Mouse (Mus musculus) frontal cortex, postnatal 36 days (tissue): ENCODE results near the gene Psmd14.

ENCODE experiments used
- DNase-seq, 2 experiments: peaks; one replicate each; pipeline ENCODE4 v3.0.0; 2022; ENCODE audit warnings: low spot score in 2 of 2

Psmd14 gene

GRCm38 (mm10) chr2:61711108-61712040 is at the start of gene Psmd14:
Gene Psmd14, plus strand, starts transcription at chr2:61711694.
- peak; percentile 88 to 91 for DNase-seq

DNA sequence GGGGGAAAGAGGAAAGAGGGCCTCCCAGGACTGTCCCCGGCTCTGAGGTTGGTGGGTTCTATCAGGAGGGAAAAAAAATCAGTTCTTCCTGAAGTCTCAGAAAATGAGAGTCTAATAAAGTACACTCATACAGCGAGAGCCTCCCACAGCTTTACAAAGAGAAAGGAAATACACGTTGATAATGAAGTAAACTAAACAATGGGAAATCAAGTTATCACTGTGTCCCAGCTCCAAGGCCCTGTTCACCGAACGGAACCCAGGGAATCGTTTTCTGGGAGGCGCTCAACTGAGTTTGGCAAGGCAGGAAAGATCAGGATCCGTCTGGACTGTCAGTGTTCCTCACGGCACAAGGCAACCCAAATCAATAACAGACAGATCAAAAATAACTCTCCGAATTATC is 48.7 kb upstream of the Psmd14 start:
- no peak for DNase-seq

DNA sequence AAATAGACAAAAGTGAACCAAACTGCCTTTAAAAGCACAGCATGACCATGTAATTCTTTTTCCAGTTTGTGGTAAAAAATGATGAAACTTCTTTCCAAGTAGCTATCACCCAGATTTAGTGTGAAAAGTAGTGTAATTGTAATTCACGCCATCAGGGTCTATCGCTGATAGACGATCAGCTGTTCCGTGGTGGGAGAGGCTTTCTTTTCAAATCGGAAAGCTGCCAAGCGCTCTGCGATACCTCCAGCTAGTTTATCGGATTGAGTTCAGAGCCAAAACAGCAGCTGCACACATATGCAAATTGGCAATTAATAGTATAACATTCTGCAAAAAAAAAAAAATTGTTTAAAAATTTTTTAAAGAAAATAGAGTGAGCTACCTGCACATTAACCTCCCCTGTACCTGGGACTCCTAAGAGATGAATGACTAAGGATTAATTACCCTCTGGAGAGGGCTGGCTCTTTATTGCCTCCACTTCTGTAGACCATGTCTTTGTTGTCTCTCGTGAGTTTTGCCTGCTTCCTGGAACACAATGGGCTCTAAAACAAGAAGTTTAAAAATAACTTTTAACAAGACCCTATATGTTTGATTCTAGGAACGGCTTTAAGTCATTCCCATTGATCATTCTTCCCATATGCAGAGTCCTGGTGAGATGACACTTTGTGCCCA is 47.8 kb upstream of the Psmd14 start:
- no peak for DNase-seq

- DNase-seq: no peak
Observed at GRCm38 (mm10) chr2:61667420-61667819, 44.1 kb upstream of the Psmd14 start.

DNA sequence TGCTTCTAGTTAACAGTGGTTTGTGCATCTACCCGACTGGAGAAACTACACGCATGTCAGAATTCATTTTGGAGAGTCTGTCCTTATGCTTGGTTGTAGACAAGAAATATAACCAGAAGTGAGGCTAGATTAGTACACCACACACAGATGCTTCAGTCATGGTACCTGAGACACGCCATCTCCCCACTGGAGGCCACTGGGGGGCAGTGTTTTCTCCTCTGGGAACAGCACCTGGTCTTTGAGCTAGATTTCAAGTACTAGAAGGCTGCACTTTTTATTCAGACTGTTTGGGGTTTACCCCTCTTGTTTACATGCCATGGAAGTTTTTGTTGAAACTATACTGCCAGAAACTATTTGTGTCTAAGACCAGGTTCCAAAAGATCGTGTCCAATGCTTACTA is 43.2 kb upstream of the Psmd14 start:
- DNase-seq: peak in 1 of 2 experiments; percentile 61

- DNase-seq: no peak
Observed at GRCm38 (mm10) chr2:61674555-61674954, 36.9 kb upstream of the Psmd14 start.

GRCm38 (mm10) chr2:61681572-61681971 is 29.9 kb upstream of the Psmd14 start:
- no peak for DNase-seq

GRCm38 (mm10) chr2:61686533-61686932 is 25.0 kb upstream of the Psmd14 start:
- DNase-seq: no peak

DNA sequence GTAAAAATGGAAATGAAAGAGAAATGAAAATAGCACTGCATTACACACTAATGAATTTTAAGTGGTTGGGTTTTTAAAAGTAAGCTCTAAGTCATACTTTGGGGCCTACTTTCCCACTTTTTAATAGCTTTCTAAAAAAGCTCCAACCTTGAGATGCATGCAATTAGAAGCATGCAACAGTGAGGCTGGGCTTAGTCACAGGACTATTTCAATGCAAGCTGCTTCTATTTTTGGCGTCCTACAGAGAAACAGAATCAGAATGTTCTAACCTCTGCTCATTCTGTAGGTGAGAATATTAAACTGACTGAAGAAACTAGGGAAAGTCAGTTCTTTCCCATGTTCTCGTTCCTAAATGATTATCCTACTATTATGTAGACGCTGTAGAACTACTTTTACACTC is 22.4 kb upstream of the Psmd14 start:
- no peak for DNase-seq

DNA sequence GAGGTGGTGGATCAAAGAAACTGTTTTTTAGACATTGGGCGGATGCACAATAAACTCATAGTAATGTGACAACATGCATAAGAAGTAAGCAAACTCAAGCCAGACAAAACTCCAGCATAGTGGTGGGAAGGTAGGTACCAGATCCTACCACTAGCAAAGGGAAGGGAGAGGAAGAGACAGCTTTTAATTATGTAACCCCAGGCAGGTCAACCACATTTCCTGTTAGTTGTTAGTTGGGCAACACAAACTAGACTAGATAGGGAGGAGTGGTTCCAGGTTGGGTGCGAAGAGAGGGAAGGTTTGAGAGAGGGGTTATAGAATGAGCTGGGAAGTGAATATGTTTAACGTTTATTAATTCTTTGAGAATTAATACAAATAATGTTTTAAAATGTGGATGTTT is 1.9 kb upstream of the Psmd14 start:
- no peak for DNase-seq

- DNase-seq: no peak
Observed at GRCm38 (mm10) chr2:61712526-61712925, 1.0 kb downstream of the Psmd14 start.

- DNase-seq: no peak
Observed at GRCm38 (mm10) chr2:61722401-61722982, 11.0 kb downstream of the Psmd14 start.

GRCm38 (mm10) chr2:61732802-61733486 is 21.4 kb downstream of the Psmd14 start:
- DNase-seq: no peak

GRCm38 (mm10) chr2:61734175-61734574 is 22.7 kb downstream of the Psmd14 start:
- no peak for DNase-seq

DNA sequence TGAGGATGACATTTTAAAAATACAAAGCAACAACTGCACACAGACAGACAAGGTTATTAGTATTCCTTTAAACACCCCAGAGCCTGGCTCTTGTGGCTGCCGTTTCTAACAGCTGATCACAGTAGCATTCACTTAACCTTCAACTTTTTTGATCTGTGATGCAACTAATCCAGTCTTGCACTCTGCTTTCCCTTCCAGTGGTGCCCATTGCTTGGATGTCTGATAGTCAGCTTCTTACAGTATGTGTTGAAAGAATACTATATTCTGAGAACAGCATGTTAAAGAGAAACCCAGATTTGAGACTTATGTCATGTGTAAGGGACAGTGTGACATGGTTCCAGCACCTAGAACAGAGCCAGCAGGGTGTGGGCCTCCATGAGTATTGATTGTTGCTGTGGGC is 34.6 kb downstream of the Psmd14 start:
- DNase-seq: no peak

DNA sequence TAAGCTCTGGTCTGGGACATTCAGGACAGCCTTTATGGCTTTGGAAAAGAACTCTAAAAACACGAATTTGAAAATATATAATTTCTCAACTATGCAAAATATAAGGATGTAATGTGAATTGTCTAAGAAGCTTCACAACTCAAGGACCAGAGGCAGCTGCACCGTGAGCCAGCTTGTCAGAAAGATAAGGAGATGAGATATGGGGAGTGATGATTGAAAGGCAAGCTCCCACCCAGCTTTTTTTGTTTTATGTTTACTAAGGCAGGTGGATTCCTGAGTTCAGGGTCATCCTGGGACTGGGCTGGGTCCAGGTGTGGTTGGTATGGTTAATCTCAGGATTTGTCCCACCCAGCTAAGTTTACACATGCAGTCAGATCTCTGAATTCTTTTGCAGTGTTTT is 35.1 kb downstream of the Psmd14 start:
- no peak for DNase-seq

GRCm38 (mm10) chr2:61747411-61747810 is 35.9 kb downstream of the Psmd14 start:
- no peak for DNase-seq

GRCm38 (mm10) chr2:61750702-61751101 is 39.2 kb downstream of the Psmd14 start:
- no peak for DNase-seq

GRCm38 (mm10) chr2:61751286-61751685 is 39.8 kb downstream of the Psmd14 start:
- DNase-seq: no peak

DNA sequence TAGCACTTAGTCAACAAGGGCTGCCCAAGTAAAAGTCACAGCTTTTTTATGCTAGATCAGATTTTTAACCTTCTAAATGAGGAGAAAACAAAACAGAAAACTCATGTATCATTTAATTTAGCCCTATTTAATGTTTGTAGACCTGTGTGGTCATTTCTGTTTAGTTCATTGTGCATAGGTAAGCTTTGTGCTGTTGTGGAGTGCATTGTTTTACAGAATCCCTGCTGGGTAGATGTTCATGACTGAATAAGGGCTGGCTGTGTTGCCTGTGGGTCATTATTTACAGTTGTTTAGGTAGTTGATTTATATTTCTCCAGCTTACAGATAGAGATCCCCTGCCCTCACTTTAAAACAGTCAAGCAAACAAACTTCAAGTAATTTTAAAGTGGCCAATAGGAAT is 40.9 kb downstream of the Psmd14 start:
- no peak for DNase-seq

- DNase-seq: no peak
Observed at GRCm38 (mm10) chr2:61754989-61755388, 43.5 kb downstream of the Psmd14 start.

DNA sequence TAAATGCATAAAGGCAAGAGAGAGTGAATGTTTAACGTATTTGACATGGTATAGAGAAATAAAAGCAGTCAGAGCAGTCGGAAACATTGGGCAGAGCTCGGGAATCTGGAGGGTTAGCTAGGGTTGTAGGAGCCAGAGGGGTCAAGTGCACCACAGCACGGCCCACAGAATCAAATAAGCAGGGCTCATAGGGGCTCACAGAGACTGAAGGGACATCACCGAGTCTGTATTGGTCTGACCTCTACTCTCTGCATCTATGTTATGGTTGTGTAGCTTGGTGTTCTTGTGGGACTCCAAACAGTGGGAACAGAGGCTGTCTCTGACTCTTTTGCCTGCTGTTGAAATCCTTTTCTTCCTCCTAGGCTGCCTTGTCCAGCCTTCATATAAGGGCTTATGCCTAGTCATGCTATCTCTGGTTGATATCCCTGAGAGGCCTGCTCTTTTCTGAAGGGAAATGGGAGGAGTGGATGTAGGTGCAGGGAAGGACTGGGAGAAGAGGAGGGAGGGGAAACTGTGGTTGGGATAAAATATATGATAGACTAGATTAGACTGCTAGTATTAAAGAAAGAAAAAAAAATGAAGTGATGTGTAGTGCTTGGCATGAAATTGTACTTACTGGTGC is 47.9 kb downstream of the Psmd14 start:
- DNase-seq: no peak
